Mouse (Mus musculus) kidney, postnatal 25 days (tissue): ENCODE measurements at regions not wholly inside any gene's neighbourhood (a gene's known extent, or its start where the extent isn't known, plus 50 kb on each side); places are given as distances from the start of the nearest gene placed in this dataset.
A peak's percentile ranks its signal among the peaks of the same experiment; 100 is the strongest.

Source experiments
- DNase-seq, 2 experiments: peaks; one replicate each; pipeline ENCODE4 v3.0.0; 2021; ENCODE audit warnings: mixed read lengths in 2 of 2

DNA sequence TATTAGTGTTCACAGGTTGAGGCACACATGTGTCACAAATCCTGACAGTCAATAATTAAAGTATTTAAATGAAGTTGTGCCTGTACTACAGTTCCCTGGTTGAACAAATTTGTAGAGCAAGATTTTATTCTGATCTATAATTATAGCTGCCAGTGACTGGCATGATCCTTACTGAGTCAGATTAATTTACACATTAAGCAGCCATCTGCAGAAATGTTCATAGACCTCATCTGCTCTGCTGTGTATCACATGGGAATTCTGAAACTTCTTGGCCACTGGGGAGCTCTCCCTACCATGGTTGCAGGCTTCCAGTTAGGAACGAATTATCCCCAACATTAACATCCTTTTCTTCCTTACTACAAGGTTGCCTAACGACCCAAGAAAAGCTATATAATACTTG, 255.6 kb upstream of the Adgrl4 start:
- DNase-seq, result no peak

DNA sequence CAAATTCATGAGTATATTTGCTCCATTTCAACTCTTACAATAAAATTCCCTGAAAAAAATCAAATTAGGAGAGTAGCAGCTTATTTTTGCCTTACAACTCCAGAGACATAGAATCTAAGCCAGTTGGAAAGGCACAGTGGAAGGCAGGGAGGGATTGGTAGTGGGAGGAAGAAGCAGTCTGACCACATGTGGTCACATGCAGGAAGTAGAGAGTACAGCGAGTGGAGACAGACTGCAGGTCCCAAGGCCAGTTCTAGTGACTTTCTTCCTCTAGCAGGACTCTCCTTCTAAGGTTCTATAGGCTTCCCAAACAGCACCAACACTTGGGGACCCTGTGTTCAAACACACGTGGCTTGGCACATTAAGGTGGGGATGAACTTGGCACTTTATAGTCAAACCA, 245.6 kb upstream of the Adgrl4 start:
- no peak for DNase-seq

GRCm38 (mm10) chr3:151210978-151211377, 226.7 kb upstream of the Adgrl4 start:
- no peak for DNase-seq

- no peak for DNase-seq
Observed at GRCm38 (mm10) chr3:151216764-151217502, 220.8 kb upstream of the Adgrl4 start.

DNA sequence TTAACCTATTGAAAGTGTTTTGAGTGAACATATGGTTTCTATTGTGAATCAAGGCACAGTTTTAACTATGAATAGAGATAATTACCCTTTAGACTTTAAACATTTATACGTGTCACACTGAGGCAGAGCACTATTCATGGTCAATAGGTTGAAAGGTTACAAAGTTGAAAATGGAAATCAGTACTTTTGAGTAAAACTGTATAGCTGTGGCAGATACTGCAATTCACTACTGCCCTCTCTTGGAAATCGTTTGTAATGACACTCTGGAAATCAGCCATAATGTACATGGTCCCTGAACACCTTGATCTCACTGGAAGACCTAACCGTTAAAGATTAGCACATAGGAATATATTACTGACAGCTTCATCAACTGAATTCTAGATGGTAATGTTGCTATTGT, 215.3 kb upstream of the Adgrl4 start:
- DNase-seq, result no peak

- no peak for DNase-seq
Observed at GRCm38 (mm10) chr3:151252458-151252857, 185.2 kb upstream of the Adgrl4 start.

DNA sequence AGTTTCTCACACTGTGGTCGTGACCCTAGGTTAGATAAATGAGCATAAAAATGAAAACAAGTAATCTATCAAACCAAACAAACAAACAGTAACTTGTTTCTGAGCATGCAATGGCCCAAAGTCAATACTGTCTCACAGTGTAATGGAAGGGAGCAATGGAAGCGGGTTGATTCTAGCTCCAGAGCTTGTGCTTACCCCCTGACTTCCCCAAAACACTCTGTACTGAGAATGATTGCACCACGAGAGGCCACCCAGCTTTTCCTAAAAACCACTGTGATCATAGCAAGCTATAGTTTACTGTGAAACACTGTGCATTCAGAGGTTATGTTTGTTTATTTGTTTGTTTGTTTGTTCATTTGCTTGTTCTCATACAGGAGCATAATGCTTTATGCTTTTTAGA, 174.9 kb upstream of the Adgrl4 start:
- DNase-seq, result no peak

DNA sequence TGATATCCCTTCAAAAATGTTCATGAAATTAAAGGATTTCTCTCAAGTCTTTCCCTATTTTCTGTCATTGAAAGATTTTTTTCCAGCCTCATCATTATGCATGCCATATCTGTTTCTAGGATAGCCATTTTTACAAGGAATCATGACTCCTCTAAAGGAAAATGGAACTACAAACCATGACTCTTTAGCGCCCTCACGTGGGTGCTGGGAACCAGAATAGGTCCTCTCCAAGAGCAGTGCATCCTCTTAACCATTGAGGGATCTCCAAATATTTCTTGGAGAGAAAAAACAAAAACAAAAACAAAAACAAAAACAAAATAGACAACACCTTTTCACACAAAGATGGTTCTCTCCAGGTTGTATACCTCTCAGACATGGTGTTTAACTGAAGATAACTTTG, 172.0 kb upstream of the Adgrl4 start:
- DNase-seq, result peak in 1 of 2 experiments; percentile 7

DNA sequence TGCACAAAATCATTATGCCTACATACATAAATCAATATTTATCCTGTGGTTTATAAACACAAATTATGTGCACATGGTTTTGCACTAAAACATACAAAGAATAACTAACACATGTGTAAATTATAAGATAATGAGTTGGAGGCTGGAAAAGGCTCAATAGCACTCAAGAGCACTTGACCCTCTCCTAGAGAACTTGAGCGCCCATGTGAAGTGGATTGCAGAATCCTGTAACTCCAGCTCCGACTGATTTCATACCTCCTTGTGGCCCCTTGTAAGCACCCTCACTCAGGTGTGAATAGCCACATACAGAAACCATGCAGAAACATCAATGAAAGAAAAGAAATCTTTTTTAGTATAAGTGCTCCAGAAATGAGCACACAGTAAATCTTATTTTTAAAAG, 168.2 kb upstream of the Adgrl4 start:
- DNase-seq, result no peak

- no peak for DNase-seq
Observed at GRCm38 (mm10) chr3:151283829-151284228, 153.9 kb upstream of the Adgrl4 start.

DNA sequence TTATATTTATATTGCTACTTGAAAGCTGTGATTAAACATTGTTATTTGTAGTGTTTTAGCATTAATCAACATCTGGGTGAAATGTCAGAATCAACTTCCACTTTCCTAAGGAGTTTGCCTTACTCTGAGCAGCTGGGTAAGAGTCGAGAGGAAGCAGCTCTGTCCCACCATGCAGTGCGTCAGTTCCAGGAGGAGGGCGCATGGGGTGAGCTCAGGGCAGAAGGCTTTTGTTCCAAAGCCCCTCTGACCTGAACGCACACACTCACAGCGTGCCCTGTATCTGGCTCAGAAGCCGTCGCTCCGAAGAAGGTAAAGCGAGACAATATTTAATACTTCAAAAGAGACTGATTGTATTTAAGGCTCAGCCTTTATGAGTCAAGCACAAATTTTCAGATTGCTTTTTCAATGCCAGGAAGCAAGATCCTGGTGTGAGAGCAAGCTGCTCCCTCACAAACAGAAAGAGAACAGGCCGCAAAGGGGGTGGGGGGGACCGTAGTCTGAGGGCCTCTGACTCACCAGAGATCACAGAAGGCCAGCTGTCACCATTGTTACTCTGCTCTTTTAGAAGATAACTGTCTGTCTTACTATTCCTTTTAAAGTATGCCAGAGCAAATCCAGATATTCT, 143.6 kb upstream of the Adgrl4 start:
- peak; percentile 34 to 70 for DNase-seq

DNA sequence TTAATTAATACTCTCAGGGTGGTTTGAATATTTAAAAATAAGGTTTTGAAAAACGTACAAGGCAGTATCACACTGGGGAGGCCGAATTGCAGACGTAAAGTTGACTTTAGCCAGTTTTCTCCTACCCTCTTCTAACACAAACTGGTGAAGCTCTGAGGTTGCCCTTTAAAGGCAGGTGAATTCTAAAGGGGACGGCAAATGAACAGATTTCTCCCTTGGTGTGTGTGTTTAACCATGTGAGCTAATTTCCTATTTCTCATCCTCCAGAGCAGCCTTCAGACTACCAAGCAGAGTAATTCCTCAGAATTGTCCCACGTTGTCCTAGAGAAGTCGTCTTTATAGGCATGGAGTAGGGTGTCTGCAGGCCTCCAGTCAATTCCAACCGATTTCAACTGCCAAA, 143.1 kb upstream of the Adgrl4 start:
- no peak for DNase-seq

DNA sequence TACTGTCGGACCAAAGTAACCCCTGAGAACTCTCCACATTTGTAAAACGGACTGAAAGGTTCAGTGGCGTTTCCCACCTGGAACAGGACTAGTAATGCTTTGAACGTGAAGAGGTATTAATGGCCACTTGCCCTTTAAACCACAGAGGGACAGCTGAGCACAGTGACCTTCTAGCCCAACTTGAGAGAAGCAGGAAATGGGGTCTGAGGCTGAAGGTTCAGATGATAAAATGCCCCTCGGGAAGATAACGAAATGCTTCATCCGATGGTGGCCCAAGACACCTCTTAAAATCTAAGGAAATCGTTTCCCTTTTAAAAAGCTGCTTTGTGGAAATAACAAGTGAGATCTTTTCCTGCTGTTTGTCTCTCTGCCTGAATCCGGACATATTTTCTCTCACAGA, 142.7 kb upstream of the Adgrl4 start:
- DNase-seq, result peak; percentile 2 to 32

DNA sequence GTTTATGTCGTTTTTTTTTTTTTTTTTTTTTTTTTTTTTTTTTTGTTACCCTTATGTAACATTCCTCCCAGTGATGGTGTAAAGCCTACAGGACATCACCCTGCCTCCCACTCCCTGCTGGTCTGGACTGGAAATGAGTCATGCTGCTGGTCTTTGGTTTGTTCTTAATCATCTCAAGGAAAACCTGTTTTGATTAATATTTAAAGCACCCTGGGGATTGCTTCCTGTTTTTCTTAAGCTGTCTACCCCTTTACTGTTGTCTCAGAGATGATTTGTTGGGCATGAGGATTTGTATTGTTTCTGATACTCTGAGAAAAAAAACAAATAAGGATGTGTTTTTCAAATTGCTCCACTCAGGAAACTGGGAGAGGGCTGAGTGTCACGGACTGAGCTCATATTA, 139.4 kb upstream of the Adgrl4 start:
- DNase-seq, result peak; percentile 43 to 79

GRCm38 (mm10) chr3:151305402-151305801, 132.3 kb upstream of the Adgrl4 start:
- no peak for DNase-seq

GRCm38 (mm10) chr3:151307975-151308374, 129.7 kb upstream of the Adgrl4 start:
- no peak for DNase-seq

DNA sequence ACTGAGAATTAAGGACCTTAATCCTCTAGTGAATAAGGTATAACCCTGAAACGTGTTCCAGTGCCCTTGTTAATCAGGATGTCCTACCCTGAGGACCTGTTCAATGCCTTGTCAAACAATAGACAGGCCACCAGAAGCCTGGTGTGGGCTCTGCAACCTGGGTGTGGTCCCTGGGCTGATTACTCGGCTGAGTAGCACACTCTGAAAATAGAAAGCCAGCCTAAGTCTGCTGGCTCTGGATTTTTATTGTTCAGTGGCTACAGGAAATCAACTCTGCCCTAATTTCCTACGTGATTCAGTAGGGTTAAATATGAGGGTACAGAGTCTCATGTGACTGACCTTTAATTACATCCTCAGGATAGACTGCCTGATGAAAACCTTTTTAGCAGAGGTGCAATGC, 113.9 kb upstream of the Adgrl4 start:
- peak; percentile 32 to 75 for DNase-seq

- peak; percentile 28 to 37 for DNase-seq
Observed at GRCm38 (mm10) chr3:151329801-151330200, 107.9 kb upstream of the Adgrl4 start.

DNA sequence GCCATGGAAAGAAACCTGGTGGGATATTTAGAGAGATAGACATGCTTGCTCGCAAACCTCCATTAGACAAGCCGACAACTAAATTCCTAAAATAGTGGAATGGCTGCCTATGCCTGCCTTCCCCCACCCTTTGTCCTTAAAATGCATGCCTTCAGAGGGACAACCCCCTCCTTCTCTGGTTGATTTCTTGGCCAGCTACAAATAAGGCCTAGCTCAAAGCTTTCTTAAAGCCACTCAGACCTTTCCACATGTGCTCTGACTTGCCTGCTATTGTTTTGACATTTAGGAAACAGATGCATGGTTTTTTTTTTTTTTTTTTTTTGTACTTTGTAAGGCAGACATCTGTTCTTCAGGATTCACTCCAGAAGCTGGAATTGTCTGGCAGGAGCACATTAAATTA, 105.8 kb upstream of the Adgrl4 start:
- DNase-seq, result no peak

- no peak for DNase-seq
Observed at GRCm38 (mm10) chr3:151332317-151332687, 105.4 kb upstream of the Adgrl4 start.

DNA sequence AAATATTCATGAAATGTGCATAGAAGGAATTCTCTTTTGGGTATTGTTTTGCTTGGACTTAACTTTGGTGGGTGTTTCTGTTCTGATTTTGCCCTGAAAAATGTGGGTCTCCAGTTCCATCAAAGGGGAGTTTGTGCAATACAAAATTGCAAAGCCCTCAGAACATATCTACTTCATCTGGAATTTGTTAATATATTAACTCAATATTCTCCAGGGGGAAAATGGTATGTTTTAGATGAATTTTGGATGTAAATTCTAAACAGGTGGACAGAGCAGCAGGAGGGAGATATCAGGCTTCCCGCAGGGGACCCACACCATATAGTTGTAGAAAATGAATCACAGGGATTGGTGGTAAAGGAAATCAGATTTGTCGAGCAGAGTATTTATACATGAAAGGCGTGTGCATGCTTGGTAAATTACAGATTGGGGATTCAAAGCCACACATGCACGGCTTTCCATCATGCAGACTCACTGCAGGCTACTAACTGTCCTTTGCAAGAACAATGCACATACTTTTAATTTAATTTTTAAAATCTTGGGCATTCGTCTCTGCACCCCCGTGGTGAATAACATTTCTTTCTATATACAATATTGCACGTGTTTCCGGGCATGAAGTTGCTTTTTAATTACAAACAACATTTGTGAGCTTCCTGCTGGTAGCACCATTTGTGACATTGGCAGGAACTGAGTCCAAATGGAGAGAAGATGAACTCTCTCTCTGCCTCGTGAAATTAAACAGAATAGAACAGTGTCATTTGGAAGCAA, 104.8 kb upstream of the Adgrl4 start:
- DNase-seq, result no peak

DNA sequence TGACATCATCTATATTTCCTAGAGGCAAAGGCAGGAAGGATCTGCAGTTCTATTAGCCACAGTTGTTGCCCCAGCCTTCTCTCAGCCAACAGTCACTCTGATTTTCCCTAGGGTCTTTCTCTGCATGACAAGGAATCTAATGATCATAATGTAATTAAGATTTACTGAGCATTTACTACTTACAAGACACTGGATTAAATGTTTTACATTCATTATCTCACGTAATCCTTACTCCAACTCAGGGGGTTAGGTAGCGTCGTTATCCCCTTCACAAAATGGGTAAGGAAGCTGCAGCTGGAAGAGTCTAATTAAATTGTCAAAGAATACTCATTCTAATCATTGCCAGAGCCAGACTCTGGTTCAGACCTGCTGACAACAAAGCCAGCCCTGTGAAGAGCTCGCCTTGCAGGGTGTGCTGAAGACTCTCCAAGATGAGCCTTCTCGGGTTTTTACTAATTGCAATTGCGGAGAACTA, 103.8 kb upstream of the Adgrl4 start:
- no peak for DNase-seq

DNA sequence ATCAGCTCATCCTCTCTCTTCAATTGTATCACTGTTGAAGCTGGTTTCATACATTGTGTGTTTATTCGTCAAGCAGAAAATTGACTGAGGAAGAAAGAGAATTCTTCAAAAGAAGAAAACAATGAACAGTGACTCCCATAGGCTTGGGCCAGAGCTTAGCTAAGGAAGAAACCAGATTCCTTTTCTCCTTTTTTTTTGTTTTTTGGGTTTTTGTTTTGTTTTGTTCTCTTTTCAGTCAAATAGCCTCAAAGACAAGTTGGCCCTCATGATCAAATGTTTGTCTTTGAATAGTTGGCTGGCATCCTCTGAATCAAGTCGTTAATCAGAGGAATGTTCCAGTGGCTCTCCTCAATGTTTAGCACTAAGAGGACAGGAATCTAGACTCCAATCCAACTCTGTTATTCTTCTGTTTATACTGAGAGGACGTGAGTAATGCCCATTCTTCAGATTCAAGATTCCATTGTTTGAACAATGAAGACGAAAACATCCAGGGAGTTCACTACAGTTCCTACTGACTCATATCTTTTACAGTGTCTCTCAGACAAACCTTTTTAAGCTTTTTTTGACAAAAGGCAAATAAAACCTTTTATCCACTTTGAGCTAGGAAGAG, 86.1 kb upstream of the Adgrl4 start:
- no peak for DNase-seq
